Mouse (Mus musculus) olfactory bulb, adult 2 months (tissue): ENCODE measurements at regions not wholly inside any gene's neighbourhood (a gene's known extent, or its start where the extent isn't known, plus 50 kb on each side); places are given as distances from the start of the nearest gene placed in this dataset.

Experiments
- H3K27ac ChIP-seq: fragments of 200-500 bp; 2 replicates; pipeline ENCODE4 v1.5.1; 2012; ENCODE audit warnings: low read depth, low read length; ENCODE audit not compliant: insufficient read depth
- H3K4me1 ChIP-seq: fragments of 200-500 bp; 2 replicates; pipeline ENCODE4 v1.6.1; 2012; ENCODE audit warnings: low read length; ENCODE audit not compliant: control insufficient read depth, insufficient read depth
- H3K4me3 ChIP-seq: fragments of 200-500 bp; 2 replicates; pipeline ENCODE4 v1.5.1; 2012; ENCODE audit warnings: mild to moderate bottlenecking, low read depth, low read length, moderate library complexity; ENCODE audit not compliant: insufficient read depth
- CTCF ChIP-seq: fragments of 200-500 bp; IDR thresholded peaks from 2 replicates; pipeline ENCODE4 v1.5.1; 2012; ENCODE audit warnings: low read depth, mild to moderate bottlenecking, low read length, moderate library complexity; ENCODE audit not compliant: insufficient read depth
- POLR2A ChIP-seq: fragments of 200-500 bp; IDR thresholded peaks from 2 replicates; pipeline ENCODE4 v1.6.1; 2012; ENCODE audit warnings: mild to moderate bottlenecking, low read depth, low read length, moderate library complexity; ENCODE audit not compliant: insufficient read depth
- WGBS: fragments of 180-500 bp; shearing (Covaris S2); methylation state at CpG from one replicate; pipeline ENCODE4 v1.1.7; 2018; 5-methylcytosine and 5-hydroxymethylcytosine counted together

- TF ChIP-seq POLR2A (no peak), CTCF (no peak)
- Histone ChIP-seq H3K4me1 (no peaks in the 10 kb centered on the region), H3K27ac (no peak overlapping the region), H3K4me3 (no peak overlapping the region)
- 83% methylated on average over 1 of the region's 1 CpGs for WGBS
Observed at GRCm38 (mm10) chr4:12286391-12286790, 114.6 kb upstream of the Fam92a start.

GRCm38 (mm10) chr4:12285983-12286382 lies 114.2 kb upstream of the Fam92a start:
- no peaks in the 10 kb centered on the region for H3K4me1 ChIP-seq
- no peak overlapping the region for H3K27ac ChIP-seq
- TF ChIP-seq POLR2A (no peak), CTCF (no peak)
- no peak overlapping the region for H3K4me3 ChIP-seq

- Histone ChIP-seq H3K4me1 (no peaks in the 10 kb centered on the region), H3K27ac (no peak overlapping the region), H3K4me3 (no peak overlapping the region)
- WGBS: 83% methylated on average over 3 of the region's 3 CpGs
- TF ChIP-seq POLR2A (no peak), CTCF (no peak)
Observed at GRCm38 (mm10) chr4:12277949-12278348, 106.1 kb upstream of the Fam92a start.

- TF ChIP-seq POLR2A: no peak
- 88% methylated on average over 6 of the region's 6 CpGs for WGBS
- Histone ChIP-seq H3K4me1 (no peaks in the 10 kb centered on the region), H3K4me3 (no peak overlapping the region), H3K27ac (no peak overlapping the region)
Observed at GRCm38 (mm10) chr4:12273369-12273768, 101.6 kb upstream of the Fam92a start.

- TF ChIP-seq POLR2A: no peak
- TF ChIP-seq CTCF: no peak
- no peak overlapping the region for H3K27ac ChIP-seq
- no peaks in the 10 kb centered on the region for H3K4me1 ChIP-seq
- 50% methylated on average over 6 of the region's 6 CpGs for WGBS
- no peak overlapping the region for H3K4me3 ChIP-seq
Observed at GRCm38 (mm10) chr4:12272914-12273313, 101.1 kb upstream of the Fam92a start.

GRCm38 (mm10) chr4:12272378-12272777 lies 100.6 kb upstream of the Fam92a start:
- WGBS: 74% methylated on average over 6 of the region's 6 CpGs
- TF ChIP-seq POLR2A (no peak), CTCF (no peak)
- no peak overlapping the region for H3K27ac ChIP-seq

GRCm38 (mm10) chr4:12263746-12264145 lies 91.9 kb upstream of the Fam92a start:
- H3K4me1 ChIP-seq: no peaks in the 10 kb centered on the region
- TF ChIP-seq POLR2A (no peak), CTCF (no peak)
- no peak overlapping the region for H3K27ac ChIP-seq
- H3K4me3 ChIP-seq: no peak overlapping the region

More at GRCm38 (mm10) chr4:12272378-12272777, 100.6 kb upstream of the Fam92a start:
- Histone ChIP-seq H3K4me3 (no peak overlapping the region), H3K4me1 (no peaks in the 10 kb centered on the region)

GRCm38 (mm10) chr4:12263197-12263596 lies 91.4 kb upstream of the Fam92a start:
- H3K4me3 ChIP-seq: no peak overlapping the region
- no peak overlapping the region for H3K27ac ChIP-seq
- 16% methylated on average over 10 of the region's 10 CpGs for WGBS
- TF ChIP-seq CTCF (no peak), POLR2A (no peak)
- no peaks in the 10 kb centered on the region for H3K4me1 ChIP-seq

- H3K27ac ChIP-seq: no peak overlapping the region
- no peak for TF ChIP-seq CTCF
- TF ChIP-seq POLR2A: no peak
- no peaks in the 10 kb centered on the region for H3K4me1 ChIP-seq
- no peak overlapping the region for H3K4me3 ChIP-seq
Observed at GRCm38 (mm10) chr4:12247994-12248393, 76.2 kb upstream of the Fam92a start.

- TF ChIP-seq POLR2A (no peak), CTCF (no peak)
- Histone ChIP-seq H3K4me3 (no peak overlapping the region), H3K4me1 (no peaks in the 10 kb centered on the region), H3K27ac (no peak overlapping the region)
- WGBS: 86% methylated on average over 4 of the region's 4 CpGs
Observed at GRCm38 (mm10) chr4:12246595-12246994, 74.8 kb upstream of the Fam92a start.
